Mouse (Mus musculus): Measurements from ENCODE around the gene BC004004.
"Not testable (repeated sequence)": the region's sequence is repeated elsewhere in the genome, so short reads cannot be mapped to it uniquely, and the experiment has no call there.

BC004004 gene

GRCm38 (mm10) chr17:29351056-29351455, 82.5 kb downstream of the BC004004 start:
- DNase-seq, result not testable (repeated sequence)

DNA sequence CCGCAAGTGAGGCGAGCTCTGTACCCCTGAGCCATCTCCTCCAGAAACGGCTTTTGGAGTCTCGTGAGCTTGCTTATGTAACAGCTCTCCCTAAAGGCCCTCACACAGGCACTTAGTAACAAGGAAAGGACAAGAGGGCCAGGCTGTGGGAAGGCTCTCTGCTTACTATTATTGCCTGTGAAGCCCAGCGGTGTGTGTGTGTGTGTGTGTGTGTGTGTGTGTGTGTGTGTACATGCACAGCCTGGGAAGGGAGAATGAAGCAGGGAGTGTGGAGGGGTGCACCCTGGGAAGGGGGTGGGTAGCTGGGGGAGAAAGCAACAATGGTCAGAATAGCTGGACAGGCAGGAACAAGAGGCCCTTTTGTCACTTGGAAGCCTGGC, 86.9 kb downstream of the BC004004 start:
- DNase-seq, result peak; percentile 35 to 55

GRCm38 (mm10) chr17:29355841-29356478, 87.4 kb downstream of the BC004004 start:
- peak; percentile 78 to 86 for DNase-seq

GRCm38 (mm10) chr17:29356479-29356856, 87.9 kb downstream of the BC004004 start:
- DNase-seq, result peak; percentile 83 to 89

DNA sequence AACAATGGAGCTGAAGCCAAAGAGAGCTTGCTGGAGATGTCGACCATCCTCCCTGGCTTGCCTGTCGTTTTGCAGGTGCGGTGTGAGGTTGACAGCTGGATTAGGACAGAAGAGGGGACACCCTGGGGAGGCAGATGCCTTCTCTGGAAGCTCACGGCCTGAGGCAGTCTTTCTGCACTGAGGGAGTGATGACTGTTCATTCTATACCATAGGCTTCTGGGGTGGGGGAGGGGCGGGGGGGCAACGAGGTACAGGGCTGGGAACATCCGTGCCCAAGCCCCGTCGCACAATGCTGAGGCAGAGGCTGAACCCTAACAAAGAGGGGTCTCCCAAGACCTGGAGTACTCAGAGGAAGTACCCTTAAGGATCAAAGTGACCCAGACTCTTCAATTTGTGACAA, 88.3 kb downstream of the BC004004 start:
- DNase-seq, result no peak

GRCm38 (mm10) chr17:29358928-29359327, 90.3 kb downstream of the BC004004 start:
- no peak for DNase-seq

DNA sequence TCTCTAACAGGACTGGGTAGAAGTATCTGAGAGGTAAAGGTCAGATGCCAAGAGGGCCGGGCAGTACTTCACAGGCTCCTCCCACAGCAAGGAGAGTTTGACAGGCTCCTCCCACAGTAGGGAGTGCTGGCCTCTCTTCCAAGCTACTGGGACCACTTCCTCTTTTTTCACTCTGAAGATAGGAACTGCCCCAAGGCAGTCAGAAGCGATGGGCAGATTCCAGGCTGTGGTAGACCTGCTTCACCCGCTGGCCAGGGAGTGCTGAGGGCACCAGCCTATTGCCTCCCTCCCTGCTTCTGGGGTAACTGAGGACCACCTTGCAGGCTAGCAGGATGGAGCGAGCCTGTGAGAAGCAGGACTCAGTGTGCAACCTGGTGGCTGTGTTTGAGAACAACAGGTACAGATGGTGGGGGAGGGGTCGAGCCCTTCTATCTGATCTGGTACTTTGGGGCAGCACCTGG, 92.2 kb downstream of the BC004004 start, which contains the start of gene Fgd2:
Fgd2 (plus strand) TSS at position 154 of the 461 bp plus-strand sequence.
- peak; percentile 73 to 78 for DNase-seq

- no peak for DNase-seq
Observed at GRCm38 (mm10) chr17:29361982-29362691, 93.5 kb downstream of the BC004004 start.

DNA sequence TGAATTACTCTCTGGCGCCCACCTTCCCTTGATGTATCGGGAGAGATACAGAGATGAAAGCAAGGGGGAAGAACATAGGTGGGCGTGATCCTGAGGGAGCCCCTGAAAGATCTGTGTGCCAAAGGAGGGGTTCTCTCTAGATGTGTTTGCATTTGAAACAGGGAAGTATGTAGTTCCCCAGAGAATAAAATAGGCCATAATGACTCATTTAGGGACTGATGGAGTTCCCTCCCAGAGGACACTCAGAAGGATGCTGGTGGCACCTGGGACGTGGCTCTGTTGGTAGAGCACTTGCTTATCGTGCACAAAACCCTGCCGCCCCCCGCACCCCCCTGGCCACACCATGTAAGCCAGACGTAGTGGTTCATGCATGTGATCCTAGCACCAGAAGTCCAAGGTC, 94.5 kb downstream of the BC004004 start:
- DNase-seq, result no peak
